Mouse (Mus musculus) heart, adult 18-20 months (tissue): ENCODE data around the gene Elovl7. TPM values are rescaled to one million over a fixed set of nuclear protein-coding genes. Genes with fewer than 3 reads are reported as not detected.

Source experiments
- DNase-seq, 2 experiments: peaks; one replicate each; pipeline ENCODE4 v3.0.0; 2021 to 2022; ENCODE audit warnings: mixed read lengths in 1 of 2
- long read RNA-seq, 2 experiments: library from polyadenylated mRNA; stranded (forward); transcript quantifications; one replicate each; pipeline ENCODE4 v2.0.0; 2021
- total RNA-seq, 2 experiments: library from RNA; stranded (reverse); gene quantifications; 2 replicates each; pipeline ENCODE4 v1.2.3; 2021

Elovl7 gene
- total RNA-seq, result under 1 TPM; 0.15 to 0.26 TPM
- long read RNA-seq, experiment 1, result 0 reads
- long read RNA-seq, experiment 2, result 0 reads

- DNase-seq, result peak; percentile 37 to 57
These were observed at the start of gene Elovl7 for GRCm38 (mm10) chr13:108214081-108214484. TSS of gene Elovl7 (plus strand) at chr13:108214404.

GRCm38 (mm10) chr13:108164621-108165020, 49.6 kb upstream of the Elovl7 start:
- no peak for DNase-seq

- DNase-seq, result no peak
These were observed 44.2 kb upstream of the Elovl7 start for GRCm38 (mm10) chr13:108170002-108170401.

GRCm38 (mm10) chr13:108170511-108170910, 43.7 kb upstream of the Elovl7 start:
- DNase-seq, result no peak

GRCm38 (mm10) chr13:108179618-108180017, 34.6 kb upstream of the Elovl7 start:
- no peak for DNase-seq

- no peak for DNase-seq
These were observed 33.4 kb upstream of the Elovl7 start for GRCm38 (mm10) chr13:108180821-108181220.

- no peak for DNase-seq
These were observed 29.4 kb upstream of the Elovl7 start for GRCm38 (mm10) chr13:108184743-108185255.

- DNase-seq, result no peak
These were observed 28.7 kb upstream of the Elovl7 start for GRCm38 (mm10) chr13:108185530-108185929.

- DNase-seq, result no peak
These were observed 26.2 kb upstream of the Elovl7 start for GRCm38 (mm10) chr13:108187994-108188393.

GRCm38 (mm10) chr13:108191074-108191720, 23.0 kb upstream of the Elovl7 start:
- peak; percentile 26 to 64 for DNase-seq

GRCm38 (mm10) chr13:108195474-108195873, 18.7 kb upstream of the Elovl7 start:
- DNase-seq, result no peak

- DNase-seq, result no peak
These were observed 9.3 kb upstream of the Elovl7 start for GRCm38 (mm10) chr13:108204857-108205256.

- DNase-seq, result no peak
These were observed 6.8 kb upstream of the Elovl7 start for GRCm38 (mm10) chr13:108207447-108207846.

GRCm38 (mm10) chr13:108208090-108208489, 6.1 kb upstream of the Elovl7 start:
- no peak for DNase-seq

GRCm38 (mm10) chr13:108210960-108211359, 3.2 kb upstream of the Elovl7 start:
- DNase-seq, result no peak

- no peak for DNase-seq
These were observed 1.7 kb upstream of the Elovl7 start for GRCm38 (mm10) chr13:108212397-108213018.

- peak; percentile 3 to 17 for DNase-seq
These were observed 392 bp downstream of the Elovl7 start for GRCm38 (mm10) chr13:108214485-108215107.

- DNase-seq, result peak in 1 of 2 experiments; percentile 5
These were observed 1.1 kb downstream of the Elovl7 start for GRCm38 (mm10) chr13:108215231-108215780.

- no peak for DNase-seq
These were observed 5.6 kb downstream of the Elovl7 start for GRCm38 (mm10) chr13:108219773-108220172.

GRCm38 (mm10) chr13:108229191-108229590, 15.0 kb downstream of the Elovl7 start:
- no peak for DNase-seq

- DNase-seq, result no peak
These were observed 15.6 kb downstream of the Elovl7 start for GRCm38 (mm10) chr13:108229634-108230330.

- DNase-seq, result peak in 1 of 2 experiments; percentile 4
These were observed 25.8 kb downstream of the Elovl7 start for GRCm38 (mm10) chr13:108240012-108240411.
